Mouse (Mus musculus): ENCODE data around the gene Gm11437. TPM values are rescaled to one million over a fixed set of nuclear protein-coding genes. Genes with fewer than 3 reads are reported as not detected.

The Gm11437 gene
- total RNA-seq, 2 experiments from 2014 or later, result not detected

DNA sequence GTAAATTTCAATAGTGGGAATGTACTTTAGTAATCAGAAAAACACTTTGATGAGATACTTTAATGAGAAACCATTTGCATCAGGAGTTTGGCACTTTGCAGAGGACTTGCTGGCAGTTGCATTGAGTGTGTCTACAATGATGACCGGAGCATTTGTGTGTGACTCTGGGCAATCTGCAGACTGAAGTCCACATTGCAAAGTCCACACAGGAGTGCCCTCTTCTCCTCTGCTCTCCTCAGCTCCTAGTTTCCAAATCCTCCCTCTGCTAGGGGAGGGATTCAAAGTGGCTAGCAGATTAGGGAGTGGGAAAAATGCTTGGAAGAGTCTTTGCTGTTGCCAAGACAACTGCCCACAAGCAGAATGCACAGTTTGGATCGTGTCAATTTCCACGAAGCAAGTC is 21.2 kb downstream of the Gm11437 start:
- intact Hi-C loops (cut with DNase I), result no loop called here
- no peak for DNase-seq (ENCODE audit: low spot score in 2 of 2)

DNA sequence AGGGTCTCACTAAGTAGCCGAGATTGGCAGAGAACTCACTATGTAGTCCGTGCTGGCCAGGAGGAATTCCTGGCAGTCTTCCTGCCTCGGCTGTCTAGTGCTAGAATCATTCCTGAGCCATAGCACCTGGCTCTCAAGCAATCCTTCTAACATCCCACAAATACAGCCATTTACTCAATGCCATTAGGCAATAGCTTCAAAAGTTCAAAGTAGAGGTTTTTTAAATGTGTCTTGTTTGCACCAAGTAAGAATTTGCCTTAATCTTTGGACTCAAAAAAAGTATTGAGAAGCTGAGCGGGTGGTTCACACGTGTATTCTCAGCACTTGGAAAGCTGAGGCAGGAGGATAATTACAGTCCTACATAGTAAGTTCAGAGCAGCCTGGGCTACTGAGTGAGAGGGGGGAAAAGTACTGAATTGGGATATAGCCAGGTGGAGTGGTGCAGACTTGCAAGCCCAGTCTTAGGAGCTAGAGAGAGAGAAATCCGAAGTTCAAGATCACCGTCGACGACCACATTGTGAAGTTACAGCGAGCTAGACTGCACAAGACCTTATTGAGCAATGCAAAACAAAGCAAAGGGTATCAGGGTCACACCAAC is 22.0 kb downstream of the Gm11437 start:
- intact Hi-C loops (cut with DNase I), result no loop called here
- no peak for DNase-seq (ENCODE audit: low spot score in 2 of 2)

DNA sequence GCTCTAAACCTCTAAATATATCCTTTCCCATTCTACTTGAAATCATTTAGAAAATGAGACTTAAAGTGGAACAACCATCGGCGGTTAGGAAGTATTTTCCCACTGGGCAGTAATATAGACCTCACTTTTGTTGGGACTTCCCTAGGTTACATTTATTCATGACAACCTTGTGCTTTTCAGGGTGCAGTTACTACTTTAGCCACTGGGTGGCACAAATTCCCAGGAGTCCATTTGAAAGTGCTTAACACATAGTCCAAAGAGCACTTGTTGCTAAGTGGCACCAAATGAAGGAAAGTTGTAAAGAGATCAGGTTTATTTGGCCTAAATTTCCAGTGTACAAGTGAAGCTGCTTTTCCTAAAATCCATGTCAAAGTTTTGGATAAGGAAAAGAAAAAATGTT is 25.5 kb downstream of the Gm11437 start:
- intact Hi-C loops (cut with DNase I), result loop anchor here (2.0 kb wide), 1 partner anchor 27 kb away; no protein-coding TSS in a partner anchor
- peak in 1 of 2 experiments; percentile 20 for DNase-seq (ENCODE audit: low spot score in 2 of 2)

DNA sequence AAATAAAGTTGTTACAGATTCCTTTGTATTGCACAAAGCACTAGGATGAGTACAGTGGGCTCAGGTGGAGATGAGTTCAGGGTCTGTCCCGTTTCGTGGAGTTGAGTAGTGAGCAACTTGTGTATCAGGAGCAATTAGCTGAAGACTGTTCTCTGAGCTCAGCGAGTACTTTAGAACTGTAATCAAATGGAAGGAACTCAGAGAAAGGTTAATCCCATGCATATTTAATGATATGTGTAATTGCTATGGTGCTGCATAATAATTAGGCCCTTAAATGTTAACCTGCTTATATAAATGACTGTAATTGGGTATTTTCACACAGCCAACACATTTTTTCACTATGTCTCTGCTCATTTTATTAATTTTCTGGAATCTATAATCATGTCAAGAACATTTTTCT is 30.8 kb downstream of the Gm11437 start:
- no peak for DNase-seq (ENCODE audit: low spot score in 2 of 2)

DNA sequence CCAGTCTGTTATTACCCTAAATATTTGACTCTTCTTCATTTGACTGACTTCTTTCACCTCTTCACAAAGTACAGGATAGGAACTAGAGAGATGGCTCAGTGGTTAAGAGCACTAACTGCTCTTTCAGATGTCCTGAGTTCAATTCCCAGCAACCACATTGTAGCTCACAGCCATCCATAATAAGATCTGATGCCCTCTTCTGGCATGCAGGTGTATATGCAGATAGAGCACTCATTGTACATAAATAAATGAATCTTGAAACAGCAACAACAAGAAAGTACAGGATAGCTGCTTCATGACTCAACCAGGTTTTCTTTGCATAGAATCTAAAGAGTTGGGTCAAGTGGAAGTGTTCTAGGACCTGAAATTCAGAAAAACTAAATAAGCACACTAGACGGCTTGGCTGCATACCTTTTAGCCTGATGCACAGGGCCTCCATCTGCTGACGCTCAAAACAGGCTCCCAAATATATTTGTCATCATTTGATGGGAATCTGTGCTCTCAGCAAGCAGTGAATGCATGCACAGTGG is 32.9 kb downstream of the Gm11437 start:
- intact Hi-C loops (cut with DNase I), result no loop called here
- DNase-seq (ENCODE audit: low spot score in 2 of 2), result no peak

More for the DNA sequence above, 30.8 kb downstream of the Gm11437 start:
- intact Hi-C loops (cut with DNase I), result no loop called here

DNA sequence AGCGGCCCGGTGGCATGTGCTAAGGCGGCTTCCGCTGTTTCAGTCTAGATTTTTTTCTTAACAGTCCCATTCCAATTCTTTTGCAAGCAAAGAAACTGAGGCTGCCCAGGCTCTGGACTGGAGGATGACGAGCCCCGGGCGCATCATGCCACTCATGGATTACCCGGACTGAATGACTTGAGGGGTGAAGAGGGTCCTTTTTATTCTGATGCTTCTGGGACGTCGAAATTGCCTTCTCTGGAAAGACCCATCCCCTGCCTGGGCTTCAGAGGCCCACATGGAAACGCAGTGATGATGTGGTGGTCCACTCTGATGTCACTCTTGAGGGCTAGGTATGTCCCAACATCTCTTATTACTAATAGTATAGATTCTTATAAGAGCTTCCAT is 37.5 kb downstream of the Gm11437 start:
- intact Hi-C loops (cut with DNase I), result loop anchor here (1.0 kb wide), 1 partner anchor 61 kb away; no protein-coding TSS in a partner anchor
- no peak for DNase-seq (ENCODE audit: low spot score in 2 of 2)

GRCm38 (mm10) chr11:84128943-84129798 is 38.1 kb downstream of the Gm11437 start, which contains the start of the genes Tada2a and Acaca:
Gene Tada2a, minus strand, starts transcription at chr11:84129600.
Gene Acaca, plus strand, starts transcription at chr11:84129672.
- peak; percentile 82 to 88 for DNase-seq (ENCODE audit: low spot score in 2 of 2)
- intact Hi-C loops (cut with DNase I), result loop anchor here (1.0 kb wide), 1 partner anchor 61 kb away; no protein-coding TSS in a partner anchor

DNA sequence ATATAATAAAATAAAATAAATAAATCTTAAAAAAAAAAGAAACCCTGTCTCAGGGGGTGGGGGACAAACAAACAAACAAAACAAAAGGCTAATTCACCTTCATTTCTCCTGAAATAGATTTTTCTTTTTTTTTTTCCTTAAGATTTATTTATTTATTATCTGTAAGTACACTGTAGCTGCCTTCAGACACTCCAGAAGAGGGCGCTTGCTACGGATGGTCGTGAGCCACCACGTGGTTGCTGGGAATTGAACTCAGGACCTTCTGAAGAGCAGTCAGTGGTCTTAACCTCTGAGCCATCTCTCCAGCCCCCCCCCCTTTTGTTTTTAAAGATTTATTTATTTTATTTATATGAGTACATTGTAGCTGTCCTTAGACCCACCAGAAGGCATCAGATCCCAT is 39.3 kb downstream of the Gm11437 start:
- intact Hi-C loops (cut with DNase I), result no loop called here

DNA sequence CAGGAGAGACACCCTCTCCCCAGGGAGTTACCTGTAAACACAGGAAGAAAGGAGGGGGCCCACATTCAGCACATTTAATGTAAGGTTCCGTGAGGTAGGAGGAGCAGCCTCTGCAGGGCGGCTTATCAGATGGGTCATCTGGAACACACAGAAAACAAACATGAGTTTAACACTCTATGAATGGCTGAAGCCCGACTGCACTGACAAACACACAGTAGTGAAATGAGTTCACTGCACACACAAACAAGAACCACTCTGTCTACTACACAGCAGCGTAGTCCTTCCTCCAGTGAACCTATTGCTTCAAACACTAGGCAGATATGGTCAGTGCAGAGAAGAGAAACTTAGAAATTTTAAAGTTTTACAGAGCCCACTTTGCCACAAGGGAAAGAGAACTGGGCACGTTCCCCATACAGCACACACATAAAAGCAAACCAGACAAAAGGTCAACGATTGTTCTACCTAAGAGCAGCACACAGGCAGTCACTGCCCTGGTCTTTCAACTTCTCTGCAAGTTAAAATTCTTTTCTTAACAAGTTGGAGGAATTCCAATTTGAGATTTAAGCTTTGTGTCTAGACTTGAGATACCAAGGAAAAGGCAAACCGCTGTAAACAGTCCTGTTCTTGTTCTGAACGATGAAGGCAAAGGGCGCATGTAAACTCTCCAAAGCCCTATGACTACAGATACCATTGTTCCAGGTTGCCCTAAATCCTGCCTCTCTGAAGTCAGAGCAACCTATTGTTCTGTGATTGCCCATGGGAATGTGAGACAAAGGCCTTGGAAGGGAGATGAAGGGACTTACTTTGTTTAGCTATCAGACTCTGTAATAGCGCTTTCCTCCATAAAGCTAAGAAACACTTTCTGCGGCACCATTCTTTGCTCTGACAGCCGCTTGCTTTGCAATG is 46.0 kb downstream of the Gm11437 start:
- DNase-seq (ENCODE audit: low spot score in 2 of 2), result no peak
- intact Hi-C loops (cut with DNase I), result no loop called here

More for the DNA sequence above, 39.3 kb downstream of the Gm11437 start:
- no peak for DNase-seq (ENCODE audit: low spot score in 2 of 2)

DNA sequence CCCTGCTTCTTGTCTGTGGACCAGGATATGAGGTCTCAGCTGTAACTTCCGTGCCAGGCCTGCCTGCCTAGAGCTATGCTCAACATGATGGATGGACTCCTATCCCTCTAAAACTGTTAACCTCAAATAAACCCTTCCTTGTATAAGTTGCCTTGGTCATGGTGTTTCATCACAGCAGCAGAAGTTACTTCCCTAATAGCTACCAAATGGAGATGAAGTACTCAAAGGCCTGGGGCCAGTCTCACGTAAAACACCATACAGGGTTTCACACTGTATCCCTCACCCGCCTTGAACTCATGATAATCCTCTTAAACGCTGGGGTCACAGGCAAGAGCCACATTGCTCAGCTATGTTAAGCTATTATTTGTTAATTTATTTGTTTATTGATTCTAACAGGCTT is 49.8 kb downstream of the Gm11437 start:
- DNase-seq (ENCODE audit: low spot score in 2 of 2), result no peak
- intact Hi-C loops (cut with DNase I), result no loop called here

DNA sequence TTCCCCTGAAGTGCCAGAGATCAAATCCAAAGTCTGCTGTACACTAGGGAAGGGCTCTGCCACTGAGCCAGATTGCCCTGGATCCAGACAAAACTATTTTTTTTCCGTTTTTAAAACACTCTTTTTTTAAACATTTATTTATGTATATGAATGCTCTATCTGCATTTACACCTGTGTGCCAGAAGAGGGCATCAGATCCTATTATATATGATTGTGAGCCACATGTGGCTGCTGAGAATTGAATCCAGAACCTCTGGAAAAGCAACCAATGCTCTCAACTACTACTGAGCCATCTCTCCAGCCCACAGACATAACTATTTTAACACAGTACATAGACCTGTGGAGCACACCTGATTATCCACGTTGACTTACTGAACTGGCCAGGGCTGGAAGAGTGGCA is 51.1 kb downstream of the Gm11437 start:
- DNase-seq (ENCODE audit: low spot score in 2 of 2), result no peak
- intact Hi-C loops (cut with DNase I), result no loop called here

DNA sequence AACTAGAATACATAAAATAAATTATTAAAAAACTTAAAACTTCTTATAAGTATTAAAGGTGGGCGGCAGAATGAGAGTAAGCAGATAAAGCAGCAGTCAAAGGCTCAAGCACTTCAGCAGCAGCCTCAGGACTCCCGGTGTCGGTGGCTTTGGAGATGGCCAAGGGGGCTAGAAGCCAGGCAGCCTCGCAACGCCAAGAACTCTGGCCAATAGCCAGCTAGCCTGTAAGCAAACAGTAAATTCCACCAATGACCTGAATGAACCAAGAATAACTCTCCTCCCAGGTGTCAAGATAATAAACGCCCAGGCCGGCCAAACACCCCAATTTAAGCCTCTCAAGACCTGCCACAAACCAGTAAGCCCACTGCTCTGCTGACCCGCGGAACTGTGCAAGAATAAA is 51.6 kb downstream of the Gm11437 start:
- no peak for DNase-seq (ENCODE audit: low spot score in 2 of 2)
- intact Hi-C loops (cut with DNase I), result no loop called here

GRCm38 (mm10) chr11:84113623-84114022 is 53.7 kb downstream of the Gm11437 start:
- intact Hi-C loops (cut with DNase I), result no loop called here
- peak in 1 of 2 experiments; percentile 26 for DNase-seq (ENCODE audit: low spot score in 2 of 2)

- intact Hi-C loops (cut with DNase I), result no loop called here
- no peak for DNase-seq (ENCODE audit: low spot score in 2 of 2)
Observed at GRCm38 (mm10) chr11:84107137-84107536, 60.1 kb downstream of the Gm11437 start.

DNA sequence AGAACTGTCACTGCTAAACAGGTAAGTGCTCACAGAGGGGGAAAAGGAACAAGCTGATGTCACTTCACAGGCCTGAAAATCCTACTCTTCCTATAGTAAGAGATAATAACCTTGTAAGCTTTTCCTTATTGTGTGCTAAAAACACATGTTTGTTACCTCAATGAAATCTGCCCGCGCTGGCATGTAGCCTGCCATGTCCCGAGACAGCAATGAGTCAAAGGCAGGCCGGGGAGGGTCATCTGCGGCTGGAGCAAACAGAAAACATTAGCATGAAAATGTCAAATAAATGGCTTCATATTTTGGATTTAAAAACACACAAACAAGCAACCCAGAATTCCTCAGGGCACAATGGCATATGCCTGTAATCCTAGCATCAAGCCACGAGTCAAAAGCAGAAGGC is 63.2 kb downstream of the Gm11437 start:
- intact Hi-C loops (cut with DNase I), result no loop called here
- no peak for DNase-seq (ENCODE audit: low spot score in 2 of 2)

- intact Hi-C loops (cut with DNase I), result no loop called here
- DNase-seq (ENCODE audit: low spot score in 2 of 2), result no peak
Observed at GRCm38 (mm10) chr11:84101182-84101581, 66.1 kb downstream of the Gm11437 start.

Measured in left cerebral cortex, postnatal 36 days (tissue).